In the genomic region with DNA sequence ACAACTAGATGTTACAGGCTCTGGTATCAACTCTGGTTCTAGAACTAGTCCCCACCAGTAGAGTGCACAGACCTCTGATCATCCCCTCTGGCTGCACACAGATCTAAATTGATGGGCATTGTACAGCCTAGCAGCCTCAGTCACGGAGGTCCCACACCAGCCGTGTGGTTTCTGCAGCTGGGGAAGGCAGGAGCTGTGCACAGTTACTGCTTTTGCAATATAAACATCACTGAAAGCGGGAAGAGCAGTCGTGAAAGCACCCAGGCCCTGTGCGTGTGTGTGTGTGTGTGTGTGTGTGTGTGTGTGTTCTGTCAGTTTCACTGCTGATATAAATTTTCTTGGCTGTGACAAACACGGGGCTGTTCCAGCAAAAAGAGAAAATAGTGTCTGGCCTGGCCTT, we compare ENCODE assay signal across 10 mouse cellular contexts.
"Had no signal": no experiment of that assay in that cellular context is flagged by ENCODE, and none has a peak within 500 bp of the region (broad histone marks: within the 10 kb centered on the region; RNA-seq: fewer than 3 reads in every experiment).

No protein-coding gene starts in this region.

- H3K27ac ChIP-seq: left cerebral cortex, adult 2 months; limb, embryonic 12.5 days; liver, embryonic 14.5 days; midbrain, embryonic 10.5 days had no signal

- DNase-seq: kidney, adult 8-10 months; kidney, postnatal 25 days; lung, adult 18-20 months; midbrain, embryonic 14.5 days; right cerebral cortex, adult 18-20 months; thymus, postnatal 4 days had no signal

- H3K27me3 ChIP-seq: limb, embryonic 12.5 days had no signal

- H3K4me3 ChIP-seq: left cerebral cortex, adult 2 months; limb, embryonic 12.5 days; midbrain, embryonic 10.5 days had no signal

- H3K4me2 ChIP-seq: limb, embryonic 12.5 days had no signal

- H3K9ac ChIP-seq: limb, embryonic 12.5 days; liver, embryonic 14.5 days had no signal

- H3K9me3 ChIP-seq: midbrain, embryonic 10.5 days had no signal

- H3K36me3 ChIP-seq: limb, embryonic 12.5 days; midbrain, embryonic 10.5 days had no signal

- H3K4me1 ChIP-seq: midbrain, embryonic 10.5 days had no signal
